Mouse (Mus musculus) adrenal gland, adult 8-10 months (tissue): ENCODE measurements around the gene Kcnn1. TPM values are rescaled to one million over a fixed set of nuclear protein-coding genes. Genes with fewer than 3 reads are reported as not detected.

Experiments used
- DNase-seq: peaks from one replicate; pipeline ENCODE4 v3.0.0; 2022
- total RNA-seq, 4 experiments: library from RNA; stranded (reverse); gene quantifications; 2 replicates each; pipeline ENCODE4 v1.2.4; 2022

Kcnn1 gene
- total RNA-seq, 4 experiments from 2014 or later, result 4.2 to 4.7 (median 4.4) TPM

DNA sequence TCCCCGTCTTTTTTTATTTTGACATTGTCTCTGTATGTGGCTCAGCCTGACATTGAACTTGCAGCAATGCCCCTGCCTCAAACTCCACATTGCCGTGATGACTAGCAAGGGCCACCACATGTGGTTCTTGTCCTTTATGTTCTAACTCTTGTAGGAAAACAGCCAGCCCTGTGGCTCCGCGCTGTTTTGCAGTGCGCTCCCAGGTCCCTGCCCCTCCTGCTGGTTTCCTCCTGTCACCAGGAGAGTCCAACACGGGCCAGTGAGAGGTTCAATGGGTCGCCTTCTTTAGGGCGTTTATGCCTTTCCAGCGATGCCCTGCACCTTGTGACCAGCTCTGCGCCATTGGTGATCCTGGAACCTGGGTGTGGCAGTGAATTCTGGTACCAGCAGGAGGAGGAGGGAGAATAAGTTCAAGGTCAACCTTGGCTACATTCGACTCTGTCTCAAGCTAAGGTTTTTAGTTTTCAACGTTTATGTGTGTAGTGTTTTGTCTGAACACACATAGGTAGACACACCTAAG lies 3.0 kb upstream of the Kcnn1 start:
- no peak for DNase-seq

DNA sequence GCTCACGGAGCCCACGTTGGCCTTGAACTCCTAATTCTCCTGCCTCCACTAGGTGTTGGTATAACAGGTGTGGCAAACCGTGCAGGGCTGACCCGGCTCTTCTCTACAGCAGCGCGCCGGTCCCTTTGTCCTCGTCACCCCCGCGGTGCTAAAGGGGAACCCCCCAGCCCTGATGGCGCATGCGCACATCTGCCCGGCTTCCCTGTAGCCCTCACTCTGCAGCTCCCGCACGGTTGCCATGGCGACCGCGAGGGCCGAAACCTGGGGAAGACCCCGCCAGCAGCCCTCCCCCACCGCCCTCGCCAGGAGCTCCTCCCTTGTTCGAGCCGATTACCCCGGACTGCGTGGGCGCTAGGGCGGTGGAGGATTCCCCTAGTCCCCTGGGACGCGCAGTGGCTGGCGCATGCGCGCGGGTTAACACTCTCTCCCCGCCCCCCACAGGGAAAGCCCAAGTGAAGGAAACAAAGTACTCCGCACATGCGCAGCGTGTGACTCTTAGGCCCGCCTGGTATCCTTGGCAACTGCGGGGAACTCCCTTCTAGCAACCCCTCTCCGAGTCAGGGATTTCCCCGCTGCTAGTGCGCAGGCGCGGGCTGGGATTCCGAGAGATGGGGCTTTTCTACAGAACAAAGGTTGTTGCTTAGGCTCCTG lies 2.4 kb upstream of the Kcnn1 start:
- DNase-seq, result peak; percentile 99

- DNase-seq, result no peak
These were observed 1.7 kb upstream of the Kcnn1 start for GRCm38 (mm10) chr8:70864712-70865221.

- DNase-seq, result no peak
These were observed 1.1 kb upstream of the Kcnn1 start for GRCm38 (mm10) chr8:70863956-70864711.

- no peak for DNase-seq
These were observed 5.5 kb downstream of the Kcnn1 start for GRCm38 (mm10) chr8:70857516-70857915.

DNA sequence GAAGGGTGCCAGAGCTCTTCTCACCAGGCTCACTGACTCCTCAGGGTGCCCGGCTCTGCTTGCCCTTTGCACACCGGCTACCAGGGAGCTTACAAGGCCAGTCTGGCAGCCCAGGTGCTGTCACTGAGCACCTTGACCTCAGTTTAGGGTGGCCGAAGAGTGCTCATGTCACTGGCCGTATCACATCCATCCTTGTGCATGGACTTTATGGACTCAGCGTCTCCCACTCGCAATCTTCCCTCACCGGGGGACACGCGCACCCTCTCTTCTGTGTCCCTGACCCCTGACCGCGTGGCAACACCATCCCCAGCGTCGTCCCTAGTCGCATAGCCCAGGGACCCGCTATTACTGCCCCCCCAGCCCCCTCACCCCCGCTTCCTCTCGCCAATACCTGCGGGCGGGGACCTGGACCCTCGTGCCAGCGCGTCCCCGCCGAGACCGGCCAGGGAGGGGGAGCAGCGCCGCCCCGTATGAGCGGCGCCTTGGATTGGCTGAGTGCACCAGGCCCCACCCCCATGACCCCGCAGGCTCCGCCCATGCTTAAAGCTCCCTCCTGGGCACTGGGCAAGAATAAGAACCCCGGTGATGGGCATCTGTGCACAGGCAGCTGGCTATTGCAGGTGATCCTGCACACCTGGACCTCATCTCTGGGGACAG lies 6.4 kb downstream of the Kcnn1 start:
- DNase-seq, result peak; percentile 67

GRCm38 (mm10) chr8:70856028-70856427 lies 7.0 kb downstream of the Kcnn1 start:
- no peak for DNase-seq

- DNase-seq, result no peak
These were observed 9.2 kb downstream of the Kcnn1 start for GRCm38 (mm10) chr8:70853863-70854262.

DNA sequence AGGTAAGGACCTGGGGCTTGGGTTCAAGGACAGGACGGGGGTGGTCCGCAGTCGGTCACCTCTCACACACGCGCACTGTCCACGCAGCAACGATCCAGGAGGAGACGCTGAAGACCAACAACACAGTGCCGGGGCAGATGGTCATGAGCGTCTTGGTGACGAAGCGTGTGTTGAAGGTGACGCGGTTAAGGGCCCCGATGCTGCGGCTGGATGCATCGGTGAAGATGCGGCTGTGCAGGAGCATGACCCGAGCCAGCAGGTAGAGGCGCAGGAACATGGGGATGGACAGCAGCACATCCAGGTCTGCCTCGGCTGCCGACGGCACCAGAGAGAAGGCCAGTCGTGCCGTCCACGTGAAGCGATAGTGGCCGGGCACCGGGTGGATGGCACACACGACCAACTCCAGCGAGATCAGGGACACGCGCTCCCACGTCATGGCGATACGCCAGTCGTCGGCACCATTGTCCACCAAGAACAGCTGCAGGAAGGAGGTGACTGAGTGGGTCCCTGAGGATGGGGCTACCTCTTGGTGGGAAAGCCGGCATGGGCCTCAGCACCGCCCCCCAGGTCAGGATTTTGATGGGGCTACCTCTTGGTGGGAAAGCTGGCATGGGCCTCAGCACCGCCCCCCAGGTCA lies 10.3 kb downstream of the Kcnn1 start:
- no peak for DNase-seq

- no peak for DNase-seq
These were observed 11.2 kb downstream of the Kcnn1 start for GRCm38 (mm10) chr8:70851837-70852236.

- no peak for DNase-seq
These were observed 12.1 kb downstream of the Kcnn1 start for GRCm38 (mm10) chr8:70850947-70851346.

GRCm38 (mm10) chr8:70850132-70850845 lies 12.8 kb downstream of the Kcnn1 start:
- DNase-seq, result no peak

DNA sequence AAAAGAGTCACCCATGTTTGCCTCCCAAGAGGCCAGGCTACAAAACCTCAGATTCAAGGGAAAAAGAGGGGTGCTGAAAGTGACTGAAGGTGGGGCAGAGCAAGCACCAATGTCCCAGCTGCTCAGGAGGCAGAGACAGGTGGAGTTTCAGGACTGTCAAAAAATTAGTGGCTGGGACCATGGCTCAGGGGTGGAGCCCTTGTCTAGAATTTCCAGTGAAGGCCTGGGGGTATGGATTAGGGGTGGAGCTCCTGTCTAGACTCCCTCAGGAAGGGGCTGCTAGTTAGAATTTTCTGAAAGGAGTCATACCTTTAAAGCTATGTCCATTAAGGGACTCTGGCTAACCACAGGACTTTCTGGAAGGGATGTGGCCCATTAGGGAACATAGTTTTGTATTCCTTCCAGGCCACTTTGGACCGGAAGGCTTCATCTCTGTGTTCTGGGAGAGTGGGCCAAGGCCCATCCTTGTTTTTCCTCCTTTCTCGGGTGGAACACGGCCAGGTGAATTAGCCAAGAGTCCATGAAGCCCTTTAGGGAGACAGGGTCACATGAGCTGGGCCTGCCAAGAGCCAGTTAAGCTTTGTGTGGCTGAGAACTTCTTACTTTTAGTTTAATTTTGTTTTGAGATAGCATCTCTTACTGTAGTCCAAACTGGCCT lies 13.6 kb downstream of the Kcnn1 start:
- DNase-seq, result no peak

DNA sequence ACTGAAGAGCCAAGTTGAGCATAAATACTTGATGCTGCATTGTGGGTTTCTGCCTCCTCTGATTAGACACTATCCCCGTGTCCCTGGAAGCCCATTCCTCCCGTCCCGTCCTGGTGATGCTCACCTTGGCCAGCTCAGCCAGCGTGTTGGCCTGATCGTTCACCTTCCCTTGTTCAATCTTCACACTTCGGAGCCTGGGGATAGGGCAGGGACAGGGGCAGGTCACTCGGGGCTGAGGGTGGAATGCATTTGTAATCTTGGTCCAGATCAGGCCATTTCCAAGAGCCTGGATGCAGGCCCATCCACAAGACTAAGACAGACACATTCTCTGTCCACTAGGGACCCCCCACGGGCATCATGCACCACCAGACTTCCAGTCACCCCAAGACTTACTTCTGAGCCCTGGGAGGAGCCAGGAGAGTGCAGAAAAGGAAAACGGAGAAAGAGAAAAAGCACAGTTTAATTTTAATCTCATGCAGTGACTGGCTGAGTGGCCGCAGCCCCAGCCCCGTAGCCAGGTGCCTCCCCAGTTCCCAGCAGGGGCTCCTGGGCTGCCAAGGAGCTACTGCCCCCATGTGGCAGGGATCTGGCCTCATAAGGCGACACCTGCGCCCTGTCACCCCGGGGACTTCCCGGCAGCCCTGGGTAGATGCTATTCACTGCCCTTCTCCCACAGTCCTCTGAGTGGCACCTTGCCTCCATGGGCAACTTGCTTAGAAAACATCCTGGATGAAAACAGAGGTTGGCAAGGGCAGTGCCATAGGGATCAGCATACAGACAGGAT lies 16.5 kb downstream of the Kcnn1 start:
- no peak for DNase-seq

DNA sequence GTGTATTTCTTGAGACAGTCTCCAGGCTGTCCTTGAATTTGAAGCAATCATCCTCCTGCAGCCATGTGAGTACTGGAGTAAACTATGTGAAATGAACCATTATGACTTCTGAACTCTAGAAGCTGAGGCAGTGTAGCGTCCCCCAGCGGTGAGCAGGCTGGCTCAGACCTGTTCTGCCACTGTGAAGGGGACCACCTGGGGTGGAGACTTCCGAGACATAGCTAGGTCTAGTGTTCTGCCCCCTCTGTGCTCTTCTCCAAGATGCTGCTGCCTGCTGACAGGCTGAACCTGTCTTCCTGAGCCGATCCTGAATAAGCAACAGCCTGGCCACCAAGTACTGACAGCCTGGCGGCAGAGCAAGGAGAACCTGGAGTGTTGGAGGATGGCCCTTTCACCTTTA lies 17.9 kb downstream of the Kcnn1 start:
- DNase-seq, result no peak

- peak; percentile 81 for DNase-seq
These were observed 18.5 kb downstream of the Kcnn1 start for GRCm38 (mm10) chr8:70844523-70844922.

GRCm38 (mm10) chr8:70843941-70844340 lies 19.1 kb downstream of the Kcnn1 start:
- no peak for DNase-seq

- no peak for DNase-seq
These were observed 19.8 kb downstream of the Kcnn1 start for GRCm38 (mm10) chr8:70843214-70843773.

DNA sequence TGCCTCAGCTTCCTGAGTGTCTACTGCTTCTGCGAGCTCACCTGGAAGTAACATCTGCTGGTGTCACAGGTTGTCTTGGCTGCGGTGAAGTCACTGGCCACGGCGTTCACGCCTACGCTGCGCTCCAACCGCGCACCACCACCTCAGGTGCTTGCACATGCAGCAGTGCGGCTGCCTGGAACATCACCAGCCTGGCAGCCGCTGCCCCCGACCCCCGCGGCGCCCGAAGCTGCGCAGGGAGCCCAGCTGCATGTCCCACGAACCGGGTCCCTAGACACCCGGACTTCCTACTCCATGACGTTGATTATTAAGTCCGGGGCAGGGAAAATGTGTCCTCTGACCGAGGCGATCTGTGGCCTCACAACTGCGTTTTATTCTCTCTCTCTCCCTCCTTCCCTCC lies 20.6 kb downstream of the Kcnn1 start:
- DNase-seq, result no peak
